Mouse (Mus musculus) forebrain, embryonic 10.5 days (tissue): ENCODE results near the gene Tlr12. TPM values are rescaled to one million over a fixed set of nuclear protein-coding genes. Genes with fewer than 3 reads are reported as not detected.

Experiments
- DNase-seq: peaks from one replicate; pipeline ENCODE4 v3.0.0-alpha.2; 2017; ENCODE audit warnings: low spot score; ENCODE audit errors: extremely low spot score
- H3K27ac ChIP-seq: fragments of 300-500 bp; sonication (generic); 2 replicates; pipeline ENCODE4 v1.5.1; 2016; ENCODE audit warnings: mild to moderate bottlenecking
- H3K27me3 ChIP-seq: fragments of 300-500 bp; sonication (generic); 2 replicates; pipeline ENCODE4 v1.6.1; 2016; ENCODE audit warnings: mild to moderate bottlenecking; ENCODE audit not compliant: poor library complexity, severe bottlenecking
- H3K36me3 ChIP-seq: fragments of 300-500 bp; sonication (generic); replicated peaks from 2 replicates; pipeline ENCODE4 v1.6.1; 2016; ENCODE audit warnings: mild to moderate bottlenecking, moderate library complexity
- H3K4me1 ChIP-seq: fragments of 300-500 bp; sonication (generic); 2 replicates; pipeline ENCODE4 v1.6.1; 2016
- H3K4me3 ChIP-seq: fragments of 300-500 bp; sonication (generic); 2 replicates; pipeline ENCODE4 v1.5.1; 2016; ENCODE audit warnings: mild to moderate bottlenecking, moderate library complexity
- H3K9me3 ChIP-seq: fragments of 300-500 bp; sonication (generic); 2 replicates; pipeline ENCODE4 v1.6.1; 2016; ENCODE audit warnings: mild to moderate bottlenecking, moderate library complexity
- WGBS: fragments of 180-500 bp; shearing (Covaris S2); methylation state at CpG from one replicate; pipeline ENCODE4 v1.1.7; 2016; 5-methylcytosine and 5-hydroxymethylcytosine counted together
- polyA plus RNA-seq: library from polyadenylated mRNA; unstranded; fragments of >200 nt; fragmentation: Nextera tagmentation; extraction: Ambion mirVana; gene quantifications from 2 replicates; pipeline ENCODE4 v1.2.1, GENCODE M21; 2016

Tlr12 gene
- polyA plus RNA-seq, 1 experiment from 2014 or later, result 0.63 TPM

GRCm38 (mm10) chr4:128645896-128646295 is 27.5 kb upstream of the Tlr12 start:
- Histone ChIP-seq H3K27ac (0 out of 2 replicates have a peak overlapping the region, but pooled peaks have one; percentile 22), H3K4me3 (no peak overlapping the region), H3K4me1 (peaks cover 55% of the 10 kb centered on the region), H3K27me3 (no peaks in the 10 kb centered on the region), H3K36me3 (no peaks in the 10 kb centered on the region), H3K9me3 (no peaks in the 10 kb centered on the region)
- DNase-seq, result no peak
- WGBS, result 71% methylated on average over 6 of the region's 6 CpGs

DNA sequence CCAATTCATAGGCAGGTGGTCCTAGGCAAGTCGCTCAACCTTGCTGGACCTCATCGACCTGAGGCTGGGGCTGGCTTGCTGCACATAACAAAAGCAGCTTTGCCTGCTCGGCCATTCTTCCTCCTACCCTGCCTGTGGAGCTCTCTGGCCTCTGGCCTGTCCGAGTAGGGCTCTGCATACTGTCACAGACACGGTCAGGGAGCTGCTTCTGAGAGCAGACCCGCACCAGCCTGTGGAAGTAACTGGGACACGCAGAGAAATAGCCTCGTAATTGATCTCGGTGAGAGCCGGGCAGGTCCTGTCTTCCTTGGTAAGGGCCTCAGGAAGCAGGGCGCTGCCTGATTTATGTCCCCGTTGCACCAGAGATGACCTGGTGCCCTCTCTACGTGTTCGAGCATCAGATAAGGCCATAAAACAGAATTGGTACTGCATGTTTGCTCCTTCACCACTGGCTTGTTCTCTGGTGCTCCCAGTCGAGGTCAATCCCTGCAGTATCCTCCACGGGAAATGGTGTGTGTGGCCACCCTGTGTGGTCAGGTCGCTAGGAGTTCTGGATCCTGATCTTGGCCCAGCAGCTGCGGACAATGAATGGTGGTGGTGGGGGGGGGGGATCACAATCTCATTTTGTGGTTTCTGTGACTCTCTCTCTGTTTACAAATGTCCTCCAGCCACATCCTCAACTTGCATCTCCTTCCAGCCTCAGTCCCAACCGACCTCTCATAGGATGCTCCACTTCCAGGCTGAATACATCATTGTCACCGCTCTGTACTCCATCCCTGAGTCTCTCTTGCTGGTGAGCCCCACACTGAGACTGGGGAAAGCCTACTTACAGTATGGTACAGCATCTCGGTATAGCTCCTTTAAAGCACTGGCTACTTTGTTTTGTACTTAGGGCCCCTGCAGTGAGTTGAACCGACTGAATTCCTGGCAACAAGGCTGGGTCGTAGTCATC is 23.6 kb upstream of the Tlr12 start:
- H3K4me1 ChIP-seq, result peaks cover 46% of the 10 kb centered on the region
- H3K36me3 ChIP-seq, result no peaks in the 10 kb centered on the region
- no peaks in the 10 kb centered on the region for H3K9me3 ChIP-seq
- DNase-seq, result no peak
- peak overlapping the region; percentile 59; the same call in 1 of the 2 replicates for H3K27ac ChIP-seq
- H3K27me3 ChIP-seq, result no peaks in the 10 kb centered on the region
- no peak overlapping the region for H3K4me3 ChIP-seq
- WGBS, result 67% methylated on average over 23 of the region's 23 CpGs

DNA sequence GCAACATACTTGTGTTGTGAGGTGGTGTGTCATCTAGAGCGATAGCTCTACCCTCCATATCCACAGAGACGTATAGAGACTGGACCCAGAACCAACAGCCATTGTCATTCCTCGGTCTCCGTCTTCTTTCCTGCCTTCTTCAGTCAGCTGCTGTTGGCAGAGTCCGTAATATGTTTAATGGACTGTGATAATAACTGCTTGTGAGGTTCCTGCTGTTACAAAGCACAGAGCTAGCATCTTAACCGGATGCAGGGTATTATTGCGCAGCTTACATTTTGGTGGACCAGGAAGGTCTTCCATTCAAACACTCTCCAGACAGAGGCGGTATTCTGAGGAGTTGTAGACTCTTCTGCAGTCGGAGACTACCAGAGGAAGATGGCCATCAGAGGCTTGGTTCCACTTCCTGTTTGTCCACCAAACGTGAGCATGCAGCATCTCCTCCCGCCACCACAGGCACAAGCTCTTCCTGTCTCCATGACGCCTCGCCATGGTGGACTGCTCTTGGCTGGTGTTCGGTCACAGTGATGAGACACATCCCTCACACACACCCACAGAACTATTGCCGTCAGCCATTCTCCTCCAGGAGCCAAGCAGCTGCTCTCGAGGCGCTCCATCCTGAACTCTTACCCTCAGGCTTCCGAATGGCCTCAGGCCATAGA is 20.0 kb upstream of the Tlr12 start:
- 88% methylated on average over 18 of the region's 18 CpGs for WGBS
- DNase-seq, result no peak
- H3K27ac ChIP-seq, result 0 out of 2 replicates have a peak overlapping the region, but pooled peaks have one; percentile 18
- no peak overlapping the region for H3K4me3 ChIP-seq
- H3K36me3 ChIP-seq, result no peaks in the 10 kb centered on the region
- no peaks in the 10 kb centered on the region for H3K27me3 ChIP-seq
- peaks cover 50% of the 10 kb centered on the region for H3K4me1 ChIP-seq
- no peaks in the 10 kb centered on the region for H3K9me3 ChIP-seq

DNA sequence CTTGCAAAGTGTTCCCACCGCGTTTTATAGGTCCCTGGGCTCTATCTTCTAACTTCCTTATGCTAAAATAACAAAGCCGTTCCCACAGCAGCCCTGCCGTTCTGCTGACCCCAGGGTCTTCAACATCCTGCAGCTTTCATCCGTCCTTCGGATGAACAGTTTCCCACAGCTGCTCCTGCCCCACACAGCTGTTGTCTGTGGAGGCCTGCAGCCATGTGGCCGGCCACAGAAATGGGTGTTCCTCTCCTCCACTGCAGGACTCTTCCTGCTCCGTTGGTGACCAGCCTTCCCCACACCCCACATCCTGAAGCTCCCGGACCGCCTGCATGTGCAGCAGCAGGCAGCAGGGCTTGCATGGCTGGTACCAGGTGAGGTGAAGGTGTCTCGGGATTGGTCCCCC is 18.8 kb upstream of the Tlr12 start:
- H3K4me3 ChIP-seq, result no peak overlapping the region
- no peaks in the 10 kb centered on the region for H3K36me3 ChIP-seq
- peaks cover 45% of the 10 kb centered on the region for H3K4me1 ChIP-seq
- no peaks in the 10 kb centered on the region for H3K27me3 ChIP-seq
- DNase-seq, result no peak
- H3K27ac ChIP-seq, result 0 out of 2 replicates have a peak overlapping the region, but pooled peaks have one; percentile 45
- WGBS, result 64% methylated on average over 11 of the region's 11 CpGs
- H3K9me3 ChIP-seq, result no peaks in the 10 kb centered on the region

- Histone ChIP-seq H3K27ac (no peak overlapping the region), H3K4me1 (peaks cover 49% of the 10 kb centered on the region), H3K27me3 (no peaks in the 10 kb centered on the region), H3K4me3 (no peak overlapping the region), H3K9me3 (no peaks in the 10 kb centered on the region), H3K36me3 (no peaks in the 10 kb centered on the region)
- WGBS, result 66% methylated on average over 10 of the region's 10 CpGs
- DNase-seq, result no peak
Observed at GRCm38 (mm10) chr4:128635894-128636585, 17.6 kb upstream of the Tlr12 start.

DNA sequence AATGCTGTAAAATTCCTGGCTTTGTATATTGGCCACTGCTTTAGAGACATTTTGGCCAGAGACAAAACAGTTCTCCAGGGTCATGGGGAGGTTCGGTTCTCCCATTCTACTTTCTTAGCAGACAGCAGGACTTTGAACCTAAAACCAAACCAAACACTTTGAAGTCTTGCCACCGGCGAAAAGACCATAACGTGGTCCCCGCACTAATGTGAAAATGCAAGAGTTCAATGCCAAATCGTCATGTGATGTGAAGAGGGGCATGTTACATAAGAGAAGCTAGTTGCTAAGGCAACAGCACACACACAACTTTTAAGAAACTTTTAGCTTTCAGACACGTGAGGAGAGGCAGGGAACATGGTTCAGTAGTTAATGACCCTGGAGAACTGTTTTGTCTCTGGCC is 17.0 kb upstream of the Tlr12 start:
- Histone ChIP-seq H3K4me1 (peaks cover 51% of the 10 kb centered on the region), H3K36me3 (no peaks in the 10 kb centered on the region), H3K4me3 (no peak overlapping the region), H3K27me3 (no peaks in the 10 kb centered on the region), H3K27ac (no peak overlapping the region), H3K9me3 (no peaks in the 10 kb centered on the region)
- WGBS, result 86% methylated on average over 7 of the region's 7 CpGs
- DNase-seq, result no peak

DNA sequence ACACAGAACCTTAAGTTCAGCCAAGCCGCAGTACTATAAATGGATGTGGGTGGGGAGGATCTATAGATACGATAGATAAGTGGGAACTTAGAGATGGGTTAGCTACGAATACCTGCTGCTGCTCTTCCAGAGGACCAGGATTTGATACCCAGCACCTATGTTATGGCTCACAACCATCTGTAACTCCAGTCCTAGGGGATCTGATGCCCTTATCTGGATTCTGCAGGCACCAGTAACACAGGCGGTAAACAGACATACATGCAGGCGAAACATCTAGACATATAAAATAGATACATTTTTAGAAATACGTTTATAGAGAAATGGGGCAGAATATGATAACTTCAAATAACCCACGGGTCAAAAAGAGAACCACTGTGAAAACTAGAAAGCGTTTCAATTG is 2.7 kb upstream of the Tlr12 start:
- no peak for DNase-seq
- 89% methylated on average over 8 of the region's 8 CpGs for WGBS
- Histone ChIP-seq H3K9me3 (no peaks in the 10 kb centered on the region), H3K4me3 (no peak overlapping the region), H3K4me1 (peaks cover 19% of the 10 kb centered on the region), H3K27ac (no peak overlapping the region), H3K36me3 (no peaks in the 10 kb centered on the region), H3K27me3 (peaks cover 22% of the 10 kb centered on the region)

- H3K27me3 ChIP-seq, result peaks cover 28% of the 10 kb centered on the region
- 87% methylated on average over 6 of the region's 6 CpGs for WGBS
- no peaks in the 10 kb centered on the region for H3K9me3 ChIP-seq
- H3K36me3 ChIP-seq, result no peaks in the 10 kb centered on the region
- no peak overlapping the region for H3K4me3 ChIP-seq
- DNase-seq, result no peak
- H3K27ac ChIP-seq, result no peak overlapping the region
- H3K4me1 ChIP-seq, result peaks cover 19% of the 10 kb centered on the region
Observed at GRCm38 (mm10) chr4:128620572-128620971, 2.2 kb upstream of the Tlr12 start.

DNA sequence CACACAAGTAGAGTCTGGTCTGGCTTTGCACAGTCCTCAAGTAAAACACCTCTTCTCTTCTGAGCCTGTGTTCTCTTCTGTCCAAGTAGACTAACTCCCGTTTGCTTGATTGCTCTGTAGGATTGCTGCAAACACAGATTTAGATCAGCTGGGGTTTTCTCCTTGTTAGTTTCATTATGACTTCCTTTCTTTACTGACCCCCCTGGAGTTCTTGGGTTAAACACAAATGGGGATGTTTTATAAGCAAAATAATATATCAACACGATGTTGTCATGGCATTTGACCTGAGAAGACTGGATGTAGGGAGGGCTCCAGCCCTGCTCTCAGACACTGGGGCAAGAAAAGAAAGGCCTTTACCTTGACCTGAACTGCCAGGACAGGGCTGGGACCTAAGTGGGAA is 544 bp upstream of the Tlr12 start:
- no peaks in the 10 kb centered on the region for H3K36me3 ChIP-seq
- H3K4me3 ChIP-seq, result no peak overlapping the region
- 59% methylated on average over 2 of the region's 2 CpGs for WGBS
- no peaks in the 10 kb centered on the region for H3K9me3 ChIP-seq
- H3K4me1 ChIP-seq, result peaks cover 19% of the 10 kb centered on the region
- H3K27ac ChIP-seq, result peak overlapping the region; percentile 53; the same call in 1 of the 2 replicates
- H3K27me3 ChIP-seq, result peaks cover 30% of the 10 kb centered on the region
- no peak for DNase-seq

GRCm38 (mm10) chr4:128617363-128618120 is 877 bp downstream of the Tlr12 start:
- Histone ChIP-seq H3K27ac (0 out of 2 replicates have a peak overlapping the region, but pooled peaks have one; percentile 2), H3K4me1 (peaks cover 19% of the 10 kb centered on the region)
- WGBS, result 80% methylated on average over 17 of the region's 17 CpGs

GRCm38 (mm10) chr4:128615761-128616160 is 2.7 kb downstream of the Tlr12 start:
- no peak overlapping the region for H3K27ac ChIP-seq
- WGBS, result 94% methylated on average over 14 of the region's 14 CpGs
- H3K9me3 ChIP-seq, result no peaks in the 10 kb centered on the region

More at GRCm38 (mm10) chr4:128617363-128618120, 877 bp downstream of the Tlr12 start:
- no peaks in the 10 kb centered on the region for H3K9me3 ChIP-seq
- no peak for DNase-seq
- peaks cover 30% of the 10 kb centered on the region for H3K27me3 ChIP-seq
- H3K36me3 ChIP-seq, result no peaks in the 10 kb centered on the region
- no peak overlapping the region for H3K4me3 ChIP-seq

DNA sequence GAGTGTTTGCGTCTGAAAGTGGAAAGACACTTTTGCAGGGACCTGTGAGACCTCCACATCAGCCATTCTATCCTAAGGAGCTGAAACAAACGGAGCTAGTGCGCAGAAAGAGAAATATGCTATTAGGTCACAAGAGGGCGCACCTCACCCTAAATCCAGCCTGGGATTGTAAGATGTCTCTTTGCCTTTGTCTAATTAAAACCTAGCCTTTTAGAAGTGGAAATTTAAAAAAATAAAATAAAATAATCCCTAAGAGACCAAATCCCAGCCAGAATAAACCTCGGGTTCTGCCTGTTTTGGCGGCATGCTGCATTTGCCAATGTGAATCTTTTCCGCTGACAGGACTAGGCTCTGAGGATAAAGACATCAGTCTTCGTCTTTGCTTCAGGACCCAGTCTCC is 5.1 kb downstream of the Tlr12 start:
- Histone ChIP-seq H3K4me1 (peaks cover 31% of the 10 kb centered on the region), H3K4me3 (no peak overlapping the region), H3K9me3 (no peaks in the 10 kb centered on the region), H3K27me3 (peaks cover 29% of the 10 kb centered on the region), H3K27ac (no peak overlapping the region), H3K36me3 (peaks cover 1% of the 10 kb centered on the region; the same call in 1 of the 2 replicates)
- peak; percentile 61 for DNase-seq
- 25% methylated on average over 8 of the region's 8 CpGs for WGBS

More at GRCm38 (mm10) chr4:128615761-128616160, 2.7 kb downstream of the Tlr12 start:
- no peak overlapping the region for H3K4me3 ChIP-seq
- no peak for DNase-seq
- peaks cover 30% of the 10 kb centered on the region for H3K27me3 ChIP-seq
- H3K4me1 ChIP-seq, result peaks cover 21% of the 10 kb centered on the region
- no peaks in the 10 kb centered on the region for H3K36me3 ChIP-seq
